Mouse (Mus musculus) kidney, postnatal 10 days (tissue): Measurements from ENCODE around the gene Eef1akmt1.

Experiments used
- DNase-seq: peaks from one replicate; pipeline ENCODE4 v3.0.0; 2021; ENCODE audit warnings: mixed read lengths

The Eef1akmt1 gene

DNA sequence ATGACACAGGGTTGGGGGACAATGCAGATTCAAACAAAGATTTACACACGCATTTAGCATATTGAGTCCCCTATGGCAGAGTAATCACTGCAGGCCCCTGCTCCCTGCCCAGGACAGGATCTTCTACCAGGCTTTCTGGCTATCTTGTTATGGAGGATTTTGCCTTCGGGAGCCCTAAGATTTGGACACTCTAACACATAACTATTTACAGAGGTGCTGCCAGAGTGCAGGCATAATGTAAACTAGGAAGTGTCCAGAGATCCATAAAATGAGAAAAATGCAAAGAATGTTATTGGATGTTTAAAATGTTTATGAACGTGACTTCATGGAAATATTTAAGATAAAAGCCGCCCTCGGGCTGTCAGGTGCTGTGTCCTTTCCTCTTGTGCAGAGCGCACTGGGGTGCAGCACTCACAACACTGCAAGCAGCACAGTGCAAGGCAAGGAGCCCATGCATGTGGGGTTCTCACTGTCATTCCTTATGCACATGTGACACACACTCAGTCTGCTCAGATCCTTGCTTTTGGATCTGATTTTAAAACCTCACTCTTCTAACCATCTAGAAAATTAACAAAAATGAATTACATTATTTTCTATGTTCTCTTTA lies 56.2 kb downstream of the Eef1akmt1 start:
- DNase-seq: no peak

DNA sequence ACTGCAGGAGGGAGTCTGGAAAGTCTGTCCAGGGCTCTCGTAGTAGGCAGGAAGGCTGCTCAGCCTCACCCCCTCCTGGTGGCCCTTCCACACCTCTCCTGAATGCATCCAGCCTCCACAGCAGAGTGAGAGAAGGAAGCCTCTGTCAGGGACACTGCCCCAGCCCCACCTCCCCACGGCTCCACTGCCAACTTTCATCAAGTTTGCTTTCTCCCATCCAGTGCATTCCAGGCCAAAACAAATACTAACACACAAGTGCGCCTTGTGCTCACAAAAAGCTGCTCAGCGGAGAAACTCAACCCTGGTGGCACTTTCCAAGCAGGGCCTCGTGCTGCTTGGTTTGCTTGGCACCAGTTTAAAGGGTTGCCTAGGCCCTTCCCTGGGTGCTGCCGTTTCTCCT lies 61.9 kb downstream of the Eef1akmt1 start:
- DNase-seq: no peak

DNA sequence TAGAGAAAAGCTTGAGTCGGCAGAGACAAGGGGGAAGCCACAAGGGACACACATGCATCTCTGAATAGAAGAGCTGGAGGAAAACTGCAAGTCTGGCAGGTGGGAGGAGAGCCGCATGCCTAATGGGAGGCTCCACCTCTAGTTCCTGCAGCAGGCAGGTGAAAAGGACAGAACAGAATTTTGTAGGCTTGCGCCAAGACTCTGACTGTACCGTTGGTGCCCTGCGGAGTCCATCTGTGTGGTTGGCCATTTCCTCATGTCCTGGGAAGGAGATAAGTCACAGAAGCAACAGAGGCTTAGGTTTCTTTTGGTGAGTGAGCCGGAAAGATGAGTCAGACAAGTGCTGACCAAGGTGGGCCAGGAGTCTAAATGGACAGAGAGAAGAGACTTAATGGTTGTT lies 67.7 kb downstream of the Eef1akmt1 start:
- no peak for DNase-seq
